Mouse (Mus musculus) thymus, adult 18-20 months (tissue): ENCODE results near the gene Ush1c.
A peak's percentile ranks its signal among the peaks of the same experiment; 100 is the strongest.
"Not testable (repeated sequence)": the region's sequence is repeated elsewhere in the genome, so short reads cannot be mapped to it uniquely, and the experiment has no call there.

ENCODE experiments used
- DNase-seq, 2 experiments: peaks; one replicate each; pipeline ENCODE4 v3.0.0; 2022; ENCODE audit warnings: mixed read lengths in 2 of 2

The Ush1c gene

GRCm38 (mm10) chr7:46204046-46204471, 34.2 kb downstream of the Ush1c start:
- peak in 1 of 2 experiments; percentile 10 for DNase-seq

- no peak for DNase-seq
These were observed 36.7 kb downstream of the Ush1c start for GRCm38 (mm10) chr7:46201649-46202048.

GRCm38 (mm10) chr7:46200021-46200420, 38.3 kb downstream of the Ush1c start:
- no peak for DNase-seq

GRCm38 (mm10) chr7:46195356-46195755, 42.9 kb downstream of the Ush1c start:
- no peak for DNase-seq

- no peak for DNase-seq
These were observed 54.1 kb downstream of the Ush1c start for GRCm38 (mm10) chr7:46184232-46184631.

GRCm38 (mm10) chr7:46181590-46181989, 56.7 kb downstream of the Ush1c start:
- no peak for DNase-seq

- DNase-seq, result no peak
These were observed 58.6 kb downstream of the Ush1c start, which contains the start of gene Abcc8 for GRCm38 (mm10) chr7:46179431-46180275. Gene Abcc8, minus strand, starts transcription at chr7:46180033.

GRCm38 (mm10) chr7:46168980-46169379, 69.3 kb downstream of the Ush1c start:
- not testable (repeated sequence) for DNase-seq

- no peak for DNase-seq
These were observed 69.9 kb downstream of the Ush1c start for GRCm38 (mm10) chr7:46168402-46168801.

GRCm38 (mm10) chr7:46167901-46168300, 70.4 kb downstream of the Ush1c start:
- DNase-seq, result no peak

GRCm38 (mm10) chr7:46165876-46166275, 72.4 kb downstream of the Ush1c start:
- DNase-seq, result no peak

GRCm38 (mm10) chr7:46162731-46163130, 75.6 kb downstream of the Ush1c start:
- no peak for DNase-seq

- no peak for DNase-seq
These were observed 76.1 kb downstream of the Ush1c start for GRCm38 (mm10) chr7:46162132-46162727.

- DNase-seq, result no peak
These were observed 76.7 kb downstream of the Ush1c start for GRCm38 (mm10) chr7:46161615-46162014.

- no peak for DNase-seq
These were observed 80.6 kb downstream of the Ush1c start for GRCm38 (mm10) chr7:46157746-46158145.

- no peak for DNase-seq
These were observed 83.5 kb downstream of the Ush1c start for GRCm38 (mm10) chr7:46154498-46155488.

- DNase-seq, result no peak
These were observed 85.4 kb downstream of the Ush1c start for GRCm38 (mm10) chr7:46152819-46153351.

- DNase-seq, result no peak
These were observed 90.9 kb downstream of the Ush1c start for GRCm38 (mm10) chr7:46147417-46147816.

- no peak for DNase-seq
These were observed 91.5 kb downstream of the Ush1c start for GRCm38 (mm10) chr7:46146675-46147308.
